Comparison of ENCODE assay signal across 1 mouse cellular context in the genomic region with DNA sequence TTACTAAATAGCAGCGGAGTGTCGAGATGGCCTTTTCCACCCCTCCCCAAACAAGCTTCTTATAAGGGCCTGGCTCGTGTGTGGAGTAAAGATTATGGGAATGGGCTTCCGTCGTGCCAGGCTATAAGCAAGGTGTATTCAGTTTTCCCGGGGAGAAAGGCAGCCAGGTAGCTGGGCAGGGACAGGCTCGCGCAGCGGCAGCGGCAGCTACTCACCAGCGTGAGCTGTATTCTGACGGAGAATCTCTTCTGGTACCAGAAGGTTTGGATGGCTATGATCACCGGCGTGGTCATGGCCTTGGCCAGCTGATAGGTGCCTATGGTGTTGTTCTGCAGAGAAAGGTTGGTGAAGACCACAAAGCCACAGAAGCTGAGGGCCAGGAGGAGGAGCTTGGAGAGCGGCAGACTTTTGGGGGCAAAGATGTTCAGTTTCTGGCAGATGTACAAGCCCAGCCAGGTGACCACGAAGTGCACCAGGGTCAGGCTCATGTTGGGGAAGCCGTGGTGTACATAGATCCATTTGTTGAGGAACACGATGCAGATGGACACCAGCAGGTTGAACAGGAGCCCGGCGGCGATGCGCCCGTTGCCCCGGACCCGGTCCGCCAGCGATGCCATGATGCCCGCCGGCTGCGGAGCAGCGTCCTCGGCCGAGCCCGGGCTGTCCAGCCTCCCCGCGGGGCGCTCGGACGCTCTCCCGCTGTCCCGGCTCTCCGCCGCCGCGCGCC.
A peak's percentile ranks its signal among the peaks of the same experiment; 100 is the strongest.
TF ChIP-seq lines count a peak whose summit lies in the region.

No protein-coding gene starts in this region.

TF ChIP-seq in CH12.LX, 34 proteins besides CTCF, POLR2A, EP300 and RAD21:
- 0 out of 2 replicates have a peak, but pooled peaks have one; percentile 3 for TF ChIP-seq MXI1 (IDR thresholded peaks at IDR 0.05; ENCODE audit: low read depth, low read length)
TF ChIP-seq in CH12.LX: peak in this region for 1; not testable (repeated sequence) for 33.
